Mouse (Mus musculus): Measurements from ENCODE around the gene Ide. TPM values are rescaled to one million over a fixed set of nuclear protein-coding genes. Genes with fewer than 3 reads are reported as not detected.

Ide gene
- total and polyA plus RNA-seq, 2 experiments = 21.8 to 35.3 TPM

DNA sequence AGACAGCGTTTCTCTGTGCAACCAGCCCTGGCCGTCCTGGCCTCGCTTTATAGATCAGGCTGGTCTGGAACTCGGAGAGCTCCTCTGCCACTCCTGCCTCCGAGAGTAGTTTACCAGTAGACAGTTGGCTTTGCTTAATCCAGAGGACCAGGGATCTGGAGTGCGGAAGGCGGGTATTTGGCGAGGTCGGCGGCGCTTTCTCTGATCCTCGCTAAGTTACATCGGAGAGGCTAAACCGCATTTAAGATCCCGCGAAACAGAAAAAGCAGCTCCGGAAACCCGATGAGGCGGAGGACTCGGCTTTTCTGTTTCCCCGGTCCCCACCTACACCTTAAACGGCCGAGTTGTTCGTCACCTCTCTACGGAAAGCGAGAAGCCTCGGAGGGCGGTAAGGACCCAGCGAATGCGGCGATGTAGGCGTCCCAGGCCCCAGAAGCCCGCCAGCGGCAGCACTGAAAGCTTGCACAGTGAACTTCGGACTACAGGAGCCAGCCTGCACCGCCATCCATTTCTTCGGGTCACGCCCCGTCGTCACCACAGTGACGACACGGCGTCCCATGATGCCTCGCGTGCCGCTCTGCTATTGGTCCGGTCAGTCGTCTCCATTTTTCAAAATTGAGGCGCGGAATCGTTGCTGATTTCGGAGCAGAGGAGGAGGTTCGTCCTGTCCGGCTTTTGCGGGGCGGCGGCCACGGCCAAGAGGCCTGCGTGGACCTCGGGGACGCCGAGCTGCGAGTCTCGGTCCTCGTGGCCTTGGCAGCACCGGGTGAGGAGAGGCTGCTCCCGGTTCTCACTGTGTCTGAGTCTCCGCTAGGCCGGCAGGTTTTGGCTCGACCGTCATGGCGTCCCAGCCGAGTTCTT is 38.3 kb upstream of the Ide start, which contains the start of gene Kif11:
Gene Kif11, plus strand, starts transcription at position 649 of the 861 bp plus-strand sequence.
- Histone ChIP-seq H3K27me3 (ENCODE audit: control insufficient read depth, insufficient read depth, low read length) (no peaks in the 10 kb centered on the region), H3K27ac (replicated peaks; ENCODE audit: insufficient read depth, low read depth, low read length) (peak within 1 kb of the TSS; percentile 72), H3K4me1 (ENCODE audit: control insufficient read depth, insufficient read depth, low read length) (peaks cover 3% of the 10 kb centered on the region; the same call in 1 of the 2 replicates), H3K4me3 (ENCODE audit: insufficient read depth, low read depth, low read length) (peak within 1 kb of the TSS; percentile 84), H3K36me3 (ENCODE audit: control insufficient read depth, insufficient read depth, low read length) (no peaks in the 10 kb centered on the region), H3K79me2 (ENCODE audit: control insufficient read depth, insufficient read depth, low read length) (peaks cover 3% of the 10 kb centered on the region; the same call in 1 of the 2 replicates), H3K9ac (ENCODE audit: low read depth, low read length) (peak within 1 kb of the TSS; percentile 67)
- TF ChIP-seq POLR2A (IDR thresholded peaks at IDR 0.05; ENCODE audit: extremely low read depth, insufficient read depth, low read length) = peak; percentile 76
- no peak for TF ChIP-seq CTCF (IDR thresholded peaks at IDR 0.05; ENCODE audit: low read depth, low read length)
- under 1% methylated on average over 73 of the region's 73 CpGs for WGBS
- DNase-seq (ENCODE audit: extremely low read depth, low read depth, low spot score) = peak; percentile 88

DNA sequence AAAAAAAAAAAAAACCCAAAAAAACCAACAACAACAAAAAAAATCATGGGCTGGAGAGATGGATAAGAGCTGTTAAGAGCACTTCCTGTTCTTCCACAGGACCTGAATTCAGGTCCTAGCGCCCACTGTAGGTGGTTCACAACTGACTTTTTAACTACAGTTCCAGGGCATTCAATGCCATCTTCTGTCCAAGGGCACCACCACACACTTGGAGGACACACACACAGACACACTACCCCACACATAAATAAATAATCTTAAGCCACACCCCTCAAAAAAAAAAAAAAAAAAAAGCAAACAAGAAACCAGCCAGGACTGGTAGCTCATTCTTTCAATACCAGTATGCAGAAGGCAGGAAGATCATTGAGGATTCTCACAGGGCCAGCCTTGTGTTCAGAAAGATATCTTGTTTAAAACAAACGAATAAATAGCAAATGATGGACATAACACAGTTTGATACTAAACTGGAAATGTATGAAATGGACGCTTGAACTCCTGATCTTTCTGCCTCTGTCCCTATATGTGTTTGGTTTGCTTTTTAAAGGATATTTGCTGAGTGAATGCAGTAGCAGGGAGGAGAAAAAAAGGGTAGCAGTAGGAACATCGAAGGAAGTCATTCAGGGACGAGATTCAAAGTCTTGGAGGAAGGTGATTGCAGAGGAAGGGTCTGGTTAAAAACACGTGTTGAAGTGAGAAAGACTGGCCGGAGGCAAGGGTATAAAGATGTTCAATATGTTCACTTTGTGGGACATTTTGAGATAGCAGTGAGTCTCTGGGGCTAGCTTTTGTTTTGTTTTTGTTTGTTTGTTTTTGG is 37.5 kb upstream of the Ide start:
- DNase-seq (ENCODE audit: extremely low read depth, low read depth, low spot score) = peak; percentile 42
- Histone ChIP-seq H3K27ac (replicated peaks; ENCODE audit: insufficient read depth, low read depth, low read length) (peak overlapping the region; percentile 72), H3K4me1 (ENCODE audit: control insufficient read depth, insufficient read depth, low read length) (peaks cover 3% of the 10 kb centered on the region; the same call in 1 of the 2 replicates), H3K79me2 (ENCODE audit: control insufficient read depth, insufficient read depth, low read length) (peaks cover 3% of the 10 kb centered on the region; the same call in 1 of the 2 replicates), H3K36me3 (ENCODE audit: control insufficient read depth, insufficient read depth, low read length) (no peaks in the 10 kb centered on the region), H3K9ac (ENCODE audit: low read depth, low read length) (peak overlapping the region; percentile 67), H3K27me3 (ENCODE audit: control insufficient read depth, insufficient read depth, low read length) (no peaks in the 10 kb centered on the region), H3K4me3 (ENCODE audit: insufficient read depth, low read depth, low read length) (peak overlapping the region; percentile 84)
- TF ChIP-seq CTCF (IDR thresholded peaks at IDR 0.05; ENCODE audit: low read depth, low read length) (no peak), POLR2A (IDR thresholded peaks at IDR 0.05; ENCODE audit: extremely low read depth, insufficient read depth, low read length) (no peak)
- 18% methylated on average over 7 of the region's 7 CpGs for WGBS

DNA sequence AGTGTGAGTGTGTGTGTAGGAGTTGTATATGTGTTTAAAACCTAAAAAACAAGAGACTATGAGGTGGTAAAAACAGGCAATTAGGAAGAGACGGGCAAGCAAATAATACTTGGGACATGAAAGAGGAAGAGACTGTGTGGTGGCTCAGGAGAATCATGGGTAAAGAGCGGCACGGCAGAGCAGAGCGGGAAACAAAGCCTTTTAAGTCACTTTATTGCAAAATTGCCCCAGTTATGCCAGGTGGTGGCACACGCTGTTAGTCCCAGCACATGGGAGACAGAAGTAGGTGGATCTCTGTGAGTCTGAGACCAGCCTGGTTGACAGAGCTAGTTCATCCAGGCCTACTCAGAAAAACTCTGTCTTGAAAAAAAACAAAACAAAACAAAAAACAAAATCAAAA is 32.7 kb upstream of the Ide start:
- no peaks in the 10 kb centered on the region for H3K27me3 ChIP-seq (ENCODE audit: control insufficient read depth, insufficient read depth, low read length)
- peaks cover 3% of the 10 kb centered on the region; the same call in 1 of the 2 replicates for H3K4me1 ChIP-seq (ENCODE audit: control insufficient read depth, insufficient read depth, low read length)
- no peak overlapping the region for H3K9ac ChIP-seq (ENCODE audit: low read depth, low read length)
- H3K27ac ChIP-seq (replicated peaks; ENCODE audit: insufficient read depth, low read depth, low read length) = no peak overlapping the region
- 85% methylated on average over 5 of the region's 5 CpGs for WGBS
- no peak overlapping the region; the same call in 1 of the 2 replicates for H3K4me3 ChIP-seq (ENCODE audit: insufficient read depth, low read depth, low read length)
- no peaks in the 10 kb centered on the region for H3K79me2 ChIP-seq (ENCODE audit: control insufficient read depth, insufficient read depth, low read length)
- no peak for DNase-seq (ENCODE audit: extremely low read depth, low read depth, low spot score)
- no peaks in the 10 kb centered on the region for H3K36me3 ChIP-seq (ENCODE audit: control insufficient read depth, insufficient read depth, low read length)
- TF ChIP-seq CTCF (IDR thresholded peaks at IDR 0.05; ENCODE audit: low read depth, low read length) = no peak
- no peak for TF ChIP-seq POLR2A (IDR thresholded peaks at IDR 0.05; ENCODE audit: extremely low read depth, insufficient read depth, low read length)

DNA sequence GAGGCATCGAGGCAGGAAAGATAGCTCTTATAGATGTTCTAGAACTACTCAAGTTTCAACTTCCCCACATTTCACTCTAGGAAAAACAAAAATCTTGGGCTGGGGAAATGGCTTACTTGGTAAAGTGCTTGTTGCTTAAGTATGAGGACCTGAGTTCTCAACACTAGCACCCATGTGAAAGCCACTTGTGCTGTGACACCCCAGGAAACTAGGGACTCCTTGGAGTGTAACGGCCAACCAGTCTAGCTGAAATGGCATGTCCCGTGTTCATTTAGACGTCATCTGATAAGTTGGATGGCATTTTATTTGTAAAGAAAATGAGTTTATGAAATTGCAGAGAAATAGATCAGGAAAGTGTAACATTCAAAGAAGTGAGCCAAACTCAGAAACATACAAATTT is 32.3 kb upstream of the Ide start:
- no peak overlapping the region for H3K4me3 ChIP-seq (ENCODE audit: insufficient read depth, low read depth, low read length)
- H3K36me3 ChIP-seq (ENCODE audit: control insufficient read depth, insufficient read depth, low read length) = no peaks in the 10 kb centered on the region
- WGBS = 91% methylated on average over 4 of the region's 4 CpGs
- no peaks in the 10 kb centered on the region for H3K27me3 ChIP-seq (ENCODE audit: control insufficient read depth, insufficient read depth, low read length)
- H3K27ac ChIP-seq (replicated peaks; ENCODE audit: insufficient read depth, low read depth, low read length) = no peak overlapping the region
- no peak for TF ChIP-seq POLR2A (IDR thresholded peaks at IDR 0.05; ENCODE audit: extremely low read depth, insufficient read depth, low read length)
- TF ChIP-seq CTCF (IDR thresholded peaks at IDR 0.05; ENCODE audit: low read depth, low read length) = no peak
- DNase-seq (ENCODE audit: extremely low read depth, low read depth, low spot score) = no peak
- no peaks in the 10 kb centered on the region for H3K4me1 ChIP-seq (ENCODE audit: control insufficient read depth, insufficient read depth, low read length)
- H3K9ac ChIP-seq (ENCODE audit: low read depth, low read length) = no peak overlapping the region
- no peaks in the 10 kb centered on the region for H3K79me2 ChIP-seq (ENCODE audit: control insufficient read depth, insufficient read depth, low read length)

DNA sequence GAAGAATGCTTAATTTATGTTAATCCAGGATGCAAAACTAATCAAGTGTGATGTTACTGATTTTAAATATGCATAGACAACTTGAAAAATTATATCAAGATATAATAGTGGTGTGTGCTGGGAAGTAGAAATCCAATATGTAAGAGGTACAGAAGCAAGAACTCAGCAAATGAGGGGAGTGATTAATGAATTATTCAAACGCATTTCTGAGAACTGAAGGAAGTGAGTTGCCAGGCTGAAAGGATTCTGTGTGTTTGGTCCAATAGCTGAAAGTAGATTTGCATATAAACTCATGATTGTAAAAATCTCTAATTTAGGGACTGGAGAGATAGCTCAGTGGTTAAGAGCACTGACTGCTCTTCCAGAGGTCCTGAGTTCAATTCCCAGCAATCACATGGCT is 31.3 kb upstream of the Ide start:
- 83% methylated on average over 1 of the region's 1 CpGs for WGBS
- TF ChIP-seq POLR2A (IDR thresholded peaks at IDR 0.05; ENCODE audit: extremely low read depth, insufficient read depth, low read length) = no peak
- TF ChIP-seq CTCF (IDR thresholded peaks at IDR 0.05; ENCODE audit: low read depth, low read length) = no peak
- no peak overlapping the region for H3K4me3 ChIP-seq (ENCODE audit: insufficient read depth, low read depth, low read length)
- no peaks in the 10 kb centered on the region for H3K79me2 ChIP-seq (ENCODE audit: control insufficient read depth, insufficient read depth, low read length)
- no peaks in the 10 kb centered on the region for H3K27me3 ChIP-seq (ENCODE audit: control insufficient read depth, insufficient read depth, low read length)
- no peak overlapping the region for H3K9ac ChIP-seq (ENCODE audit: low read depth, low read length)
- DNase-seq (ENCODE audit: extremely low read depth, low read depth, low spot score) = no peak
- no peaks in the 10 kb centered on the region for H3K36me3 ChIP-seq (ENCODE audit: control insufficient read depth, insufficient read depth, low read length)
- H3K4me1 ChIP-seq (ENCODE audit: control insufficient read depth, insufficient read depth, low read length) = no peaks in the 10 kb centered on the region
- no peak overlapping the region for H3K27ac ChIP-seq (replicated peaks; ENCODE audit: insufficient read depth, low read depth, low read length)
